Mouse (Mus musculus): ENCODE measurements around the gene Mog. TPM values are rescaled to one million over a fixed set of nuclear protein-coding genes. Genes with fewer than 3 reads are reported as not detected.

Mog gene
- polyA plus RNA-seq, 1 experiment from 2014 or later, result not detected

DNA sequence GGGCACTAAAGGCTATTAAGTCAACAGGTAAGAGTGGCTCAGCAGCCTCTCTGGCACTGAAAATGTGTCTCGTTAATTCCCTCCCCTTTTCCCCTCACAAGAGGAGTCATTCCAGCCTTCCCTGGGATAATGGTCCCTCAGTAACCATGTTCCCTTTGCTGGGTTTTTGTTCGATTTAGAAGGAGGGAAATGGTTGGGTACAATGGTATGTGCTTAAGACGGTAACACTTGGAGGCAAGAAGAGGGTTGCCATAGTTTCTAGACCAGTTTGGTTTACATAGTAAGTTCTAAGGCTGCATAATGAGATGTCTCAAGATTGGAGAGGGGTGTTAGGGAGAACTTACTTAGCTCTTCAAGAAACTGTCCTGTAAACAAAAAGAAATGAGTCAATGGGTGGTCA lies 11.5 kb downstream of the Mog start:
- Histone ChIP-seq H3K9me3 (replicated peaks) (no peaks in the 10 kb centered on the region), H3K9ac (no peak overlapping the region), H3K4me3 (replicated peaks) (no peak overlapping the region), H3K36me3 (peaks cover 30% of the 10 kb centered on the region), H3K27ac (replicated peaks) (no peak overlapping the region), H3K4me2 (replicated peaks) (no peak overlapping the region), H3K4me1 (no peaks in the 10 kb centered on the region), H3K27me3 (no peaks in the 10 kb centered on the region)
- 84% methylated on average over 3 of the region's 3 CpGs for WGBS
- no peak for ATAC-seq (ENCODE audit: insufficient number of reproducible peaks, low FRiP score, low TSS enrichment, low read depth)

DNA sequence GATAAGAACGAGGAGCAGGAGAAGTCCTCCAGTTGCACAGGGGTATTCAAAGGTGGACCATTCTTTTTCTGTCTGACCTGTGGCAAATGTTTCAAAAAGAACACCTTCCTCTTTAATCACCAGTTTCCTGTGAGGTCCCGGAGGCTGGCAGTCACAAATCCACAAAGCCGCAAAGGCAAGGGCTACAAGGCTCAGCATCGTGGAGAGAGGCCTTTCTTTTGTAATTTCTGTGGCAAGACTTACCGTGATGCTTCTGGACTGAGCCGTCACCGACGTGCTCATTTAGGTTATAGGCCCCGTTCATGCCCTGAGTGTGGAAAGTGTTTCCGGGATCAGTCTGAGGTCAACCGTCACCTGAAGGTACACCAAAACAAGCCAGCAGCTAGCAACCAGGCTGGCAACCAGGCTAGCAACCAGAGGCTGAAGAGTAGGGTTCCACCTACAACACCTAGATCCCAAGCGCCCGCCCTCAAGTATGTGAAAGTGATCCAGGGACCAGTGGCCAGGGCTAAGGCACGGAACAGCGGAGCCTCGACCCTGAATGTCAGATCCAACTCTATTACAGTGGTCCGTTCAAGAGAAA lies 13.6 kb downstream of the Mog start:
- Histone ChIP-seq H3K4me1 (no peaks in the 10 kb centered on the region), H3K27ac (replicated peaks) (no peak overlapping the region), H3K4me3 (replicated peaks) (no peak overlapping the region), H3K4me2 (replicated peaks) (no peak overlapping the region), H3K9ac (no peak overlapping the region), H3K27me3 (no peaks in the 10 kb centered on the region), H3K9me3 (replicated peaks) (no peaks in the 10 kb centered on the region), H3K36me3 (peaks cover 37% of the 10 kb centered on the region)
- 93% methylated on average over 17 of the region's 17 CpGs for WGBS
- no peak for ATAC-seq (ENCODE audit: insufficient number of reproducible peaks, low FRiP score, low TSS enrichment, low read depth)

DNA sequence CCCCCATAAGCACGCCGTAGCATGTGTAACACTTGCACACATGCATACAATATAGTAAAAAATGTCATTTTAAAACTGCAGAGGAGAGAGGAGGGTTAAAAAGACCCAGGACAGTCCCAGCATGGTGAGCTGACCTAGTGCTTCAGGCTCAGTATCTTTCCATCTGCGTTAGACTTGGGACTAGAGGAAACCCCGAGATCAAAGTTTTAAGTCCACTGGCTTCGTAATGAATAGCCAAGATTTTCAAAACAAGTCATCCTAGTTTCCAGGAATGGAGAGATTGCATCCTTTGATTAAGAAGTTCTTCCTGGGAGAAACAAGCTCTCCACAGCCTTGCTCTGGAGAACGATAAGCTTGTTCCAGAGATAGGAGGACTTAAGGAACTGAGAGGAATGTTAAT lies 15.0 kb downstream of the Mog start:
- Histone ChIP-seq H3K27ac (replicated peaks) (no peak overlapping the region), H3K27me3 (no peaks in the 10 kb centered on the region), H3K9ac (no peak overlapping the region), H3K4me1 (peaks cover 2% of the 10 kb centered on the region), H3K4me3 (replicated peaks) (no peak overlapping the region), H3K4me2 (replicated peaks) (no peak overlapping the region), H3K9me3 (replicated peaks) (no peaks in the 10 kb centered on the region), H3K36me3 (peaks cover 37% of the 10 kb centered on the region)
- no peak for ATAC-seq (ENCODE audit: insufficient number of reproducible peaks, low FRiP score, low TSS enrichment, low read depth)
- 86% methylated on average over 6 of the region's 6 CpGs for WGBS

DNA sequence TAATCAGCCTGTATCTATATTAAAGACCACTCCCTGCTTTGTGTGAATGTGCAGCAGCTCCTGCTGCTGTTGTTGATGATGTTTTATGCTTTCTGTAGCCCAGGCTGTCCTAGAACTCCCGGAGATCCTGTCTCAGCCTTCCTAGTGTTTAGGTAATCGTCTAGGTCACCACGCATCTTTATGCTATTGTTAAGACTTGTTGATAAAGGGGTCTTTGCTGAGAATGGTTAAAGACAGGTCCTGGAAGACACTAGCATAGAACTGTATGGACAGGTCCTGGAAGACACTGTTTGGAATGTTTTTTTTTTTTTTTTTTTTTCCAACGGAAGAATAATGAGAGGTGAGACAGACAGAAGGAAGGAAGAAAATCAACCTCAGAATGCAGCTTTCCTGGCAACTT lies 19.8 kb downstream of the Mog start:
- no peak for ATAC-seq (ENCODE audit: insufficient number of reproducible peaks, low FRiP score, low TSS enrichment, low read depth)
- no peak overlapping the region for H3K27ac ChIP-seq (replicated peaks)
- H3K4me3 ChIP-seq (replicated peaks), result peak overlapping the region; percentile 70
- H3K4me1 ChIP-seq, result peaks cover 7% of the 10 kb centered on the region
- no peaks in the 10 kb centered on the region for H3K27me3 ChIP-seq
- H3K36me3 ChIP-seq, result peaks cover 14% of the 10 kb centered on the region; the same call in 1 of the 2 replicates
- H3K9me3 ChIP-seq (replicated peaks), result no peaks in the 10 kb centered on the region
- peak overlapping the region; percentile 83 for H3K4me2 ChIP-seq (replicated peaks)
- 0 out of 2 replicates have a peak overlapping the region, but pooled peaks have one; percentile 86 for H3K9ac ChIP-seq
- WGBS, result 40% methylated on average over 4 of the region's 4 CpGs

DNA sequence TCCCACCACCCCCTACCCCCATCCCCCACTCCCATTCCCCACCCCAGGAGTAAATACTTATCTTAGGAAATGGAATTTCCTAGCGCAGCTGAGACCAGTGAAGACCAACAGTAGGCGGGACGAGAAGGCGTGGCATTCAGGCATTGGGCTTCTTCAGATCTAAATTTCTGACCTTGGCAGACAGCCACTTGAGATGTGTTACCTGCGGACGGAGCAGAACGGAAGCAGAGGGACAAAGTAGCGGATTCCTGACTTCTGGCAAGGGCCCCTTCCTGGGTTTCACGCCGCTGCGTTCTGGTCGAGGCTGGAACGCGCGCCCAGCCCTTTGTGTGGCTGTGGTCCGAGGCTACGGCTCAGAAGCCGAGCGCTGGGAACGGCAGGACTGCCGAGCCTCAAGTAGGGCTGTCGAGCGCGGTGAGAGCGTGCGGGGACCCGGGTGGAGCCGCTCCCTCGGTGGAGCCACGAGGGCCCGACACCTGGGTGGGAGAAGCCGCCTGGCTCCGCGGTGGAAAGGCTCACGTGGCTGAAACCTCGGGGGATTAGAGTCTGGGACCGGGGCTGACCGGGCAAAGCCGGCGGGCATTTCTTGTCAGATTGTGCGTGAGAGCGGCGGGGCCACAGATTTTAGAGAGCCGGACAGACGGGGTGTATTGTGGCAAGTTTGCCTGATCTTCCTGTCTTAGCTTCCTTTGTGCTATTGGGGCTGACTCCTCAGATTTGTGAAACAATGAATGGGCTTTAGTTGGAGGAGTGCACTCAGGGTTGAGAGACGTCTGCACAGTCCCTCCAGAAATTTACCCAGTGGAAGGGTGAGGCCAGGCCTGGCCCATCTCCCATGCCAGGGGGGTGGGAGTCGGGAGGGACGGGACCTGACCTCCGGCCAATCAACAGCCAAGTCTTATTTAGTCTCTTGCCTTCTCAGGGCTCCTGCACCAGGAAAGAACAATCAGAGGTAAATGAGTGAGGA lies 20.6 kb downstream of the Mog start:
- WGBS, result under 1% methylated on average over 49 of the region's 49 CpGs
- Histone ChIP-seq H3K9me3 (replicated peaks) (no peaks in the 10 kb centered on the region), H3K27me3 (no peaks in the 10 kb centered on the region), H3K36me3 (peaks cover 7% of the 10 kb centered on the region; the same call in 1 of the 2 replicates), H3K4me1 (peaks cover 7% of the 10 kb centered on the region), H3K4me2 (replicated peaks) (peak overlapping the region; percentile 83), H3K27ac (replicated peaks) (peak overlapping the region; percentile 91), H3K4me3 (replicated peaks) (peak overlapping the region; percentile 70), H3K9ac (peak overlapping the region; percentile 86)
- ATAC-seq (ENCODE audit: insufficient number of reproducible peaks, low FRiP score, low TSS enrichment, low read depth), result peak; percentile 85

GRCm38 (mm10) chr17:37000863-37001262 lies 22.3 kb downstream of the Mog start, which contains the start of gene Zfp57:
Gene Zfp57 (plus strand): TSS chr17:37001163.
- peak within 1 kb of the TSS; percentile 70 for H3K4me3 ChIP-seq (replicated peaks)
- no peaks in the 10 kb centered on the region for H3K9me3 ChIP-seq (replicated peaks)
- no peak within 1 kb of the TSS for H3K9ac ChIP-seq
- peaks cover 7% of the 10 kb centered on the region for H3K4me1 ChIP-seq
- 94% methylated on average over 7 of the region's 7 CpGs for WGBS
- 0 out of 2 replicates have a peak, but pooled peaks cover 2% of the 10 kb centered on the region for H3K36me3 ChIP-seq
- 0 out of 2 replicates have a peak within 1 kb of the TSS, but pooled peaks have one; percentile 91 for H3K27ac ChIP-seq (replicated peaks)
- no peaks in the 10 kb centered on the region for H3K27me3 ChIP-seq
- peak within 1 kb of the TSS; percentile 83 for H3K4me2 ChIP-seq (replicated peaks)
- ATAC-seq (ENCODE audit: insufficient number of reproducible peaks, low FRiP score, low TSS enrichment, low read depth), result no peak

DNA sequence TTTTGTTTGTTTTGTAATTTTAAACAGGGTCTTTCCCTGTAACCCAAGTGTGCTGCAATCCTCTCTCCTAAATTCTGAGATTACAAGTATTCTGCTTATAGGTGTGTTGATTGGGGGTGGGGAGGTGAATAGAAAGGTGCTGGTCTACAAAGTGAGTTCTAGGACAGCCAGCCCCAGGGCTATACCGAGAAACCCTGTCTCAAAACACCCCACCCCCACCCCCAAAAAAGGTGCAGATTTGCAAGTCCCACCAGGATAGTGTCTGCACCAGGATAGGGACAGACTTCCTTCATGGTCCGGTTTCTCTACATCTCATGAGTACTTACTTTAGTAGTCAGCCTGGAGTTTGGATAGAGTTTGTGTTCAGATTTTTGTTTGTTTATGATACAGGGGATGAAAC lies 24.7 kb downstream of the Mog start:
- Histone ChIP-seq H3K4me1 (peaks cover 7% of the 10 kb centered on the region), H3K27me3 (no peaks in the 10 kb centered on the region), H3K4me3 (replicated peaks) (no peak overlapping the region), H3K27ac (replicated peaks) (no peak overlapping the region), H3K36me3 (no peaks in the 10 kb centered on the region), H3K9me3 (replicated peaks) (no peaks in the 10 kb centered on the region), H3K4me2 (replicated peaks) (no peak overlapping the region), H3K9ac (no peak overlapping the region)
- ATAC-seq (ENCODE audit: insufficient number of reproducible peaks, low FRiP score, low TSS enrichment, low read depth), result no peak
- WGBS, result 62% methylated on average over 2 of the region's 2 CpGs

- ATAC-seq (ENCODE audit: insufficient number of reproducible peaks, low FRiP score, low TSS enrichment, low read depth), result no peak
- Histone ChIP-seq H3K27me3 (no peaks in the 10 kb centered on the region), H3K9me3 (replicated peaks) (no peaks in the 10 kb centered on the region), H3K36me3 (no peaks in the 10 kb centered on the region), H3K9ac (no peak overlapping the region), H3K27ac (replicated peaks) (no peak overlapping the region), H3K4me1 (no peaks in the 10 kb centered on the region), H3K4me2 (replicated peaks) (no peak overlapping the region), H3K4me3 (replicated peaks) (no peak overlapping the region)
- 25% methylated on average over 7 of the region's 7 CpGs for WGBS
Observed at GRCm38 (mm10) chr17:36997033-36997735, 26.0 kb downstream of the Mog start.

GRCm38 (mm10) chr17:36995448-36995847 lies 27.8 kb downstream of the Mog start:
- no peaks in the 10 kb centered on the region for H3K9me3 ChIP-seq (replicated peaks)
- no peaks in the 10 kb centered on the region; the same call in 1 of the 2 replicates for H3K27me3 ChIP-seq
- WGBS, result 55% methylated on average over 3 of the region's 3 CpGs
- no peaks in the 10 kb centered on the region for H3K36me3 ChIP-seq
- no peak overlapping the region for H3K9ac ChIP-seq
- no peaks in the 10 kb centered on the region for H3K4me1 ChIP-seq
- no peak overlapping the region for H3K4me2 ChIP-seq (replicated peaks)
- no peak overlapping the region for H3K4me3 ChIP-seq (replicated peaks)
- no peak for ATAC-seq (ENCODE audit: insufficient number of reproducible peaks, low FRiP score, low TSS enrichment, low read depth)
- H3K27ac ChIP-seq (replicated peaks), result no peak overlapping the region

DNA sequence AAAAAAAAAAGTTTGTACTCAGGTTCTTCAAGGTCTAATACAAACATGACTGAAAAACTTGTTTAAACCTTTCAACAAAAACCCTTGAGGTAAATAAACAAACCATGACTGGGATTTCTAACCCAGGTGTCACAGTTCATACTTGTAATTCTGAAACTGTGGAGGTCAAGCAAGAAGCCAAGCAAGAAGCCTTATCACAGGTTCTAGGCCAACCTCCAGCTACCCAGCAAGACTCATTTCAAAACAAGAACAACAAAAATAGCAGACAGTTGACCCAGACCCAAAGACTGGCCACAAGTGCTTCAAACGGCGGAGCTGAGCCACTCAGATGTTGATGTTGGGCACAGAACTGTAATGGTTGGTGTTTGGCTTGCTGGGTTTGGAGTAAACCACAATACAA lies 28.7 kb downstream of the Mog start:
- no peak overlapping the region for H3K9ac ChIP-seq
- no peak overlapping the region for H3K4me3 ChIP-seq (replicated peaks)
- no peak overlapping the region for H3K27ac ChIP-seq (replicated peaks)
- WGBS, result 85% methylated on average over 2 of the region's 2 CpGs
- no peak for ATAC-seq (ENCODE audit: insufficient number of reproducible peaks, low FRiP score, low TSS enrichment, low read depth)
- no peak overlapping the region for H3K4me2 ChIP-seq (replicated peaks)
- no peaks in the 10 kb centered on the region for H3K4me1 ChIP-seq
- H3K36me3 ChIP-seq, result no peaks in the 10 kb centered on the region
- H3K27me3 ChIP-seq, result peaks cover 2% of the 10 kb centered on the region
- no peaks in the 10 kb centered on the region for H3K9me3 ChIP-seq (replicated peaks)

DNA sequence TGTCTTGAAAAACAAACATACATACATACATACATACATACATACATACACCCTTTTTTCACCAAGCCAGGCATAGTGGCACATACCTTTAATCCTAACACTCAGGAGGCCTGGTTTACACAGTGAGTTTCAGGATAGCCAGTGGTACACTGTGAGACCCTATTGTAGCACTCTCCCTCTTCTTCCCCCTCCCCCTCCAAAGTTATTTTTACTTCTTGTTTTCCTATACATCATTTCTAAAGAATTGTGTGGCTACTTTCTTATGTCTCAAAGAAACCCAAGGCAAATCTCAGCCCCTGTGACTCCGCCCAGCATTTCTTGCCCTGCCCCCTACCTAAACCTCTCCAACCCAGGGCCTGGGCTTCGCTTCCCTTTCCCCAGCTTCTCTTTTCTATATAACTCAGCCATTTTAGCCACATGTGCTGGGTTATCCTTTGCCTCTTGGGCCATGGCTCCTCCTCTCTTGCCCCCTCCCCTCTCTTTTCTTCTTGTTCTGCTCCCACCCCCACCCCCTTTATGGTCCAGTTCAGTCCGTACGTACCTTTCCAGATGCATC lies 29.4 kb downstream of the Mog start:
- 82% methylated on average over 4 of the region's 4 CpGs for WGBS
- ATAC-seq (ENCODE audit: insufficient number of reproducible peaks, low FRiP score, low TSS enrichment, low read depth), result no peak

More for the DNA sequence above, 29.4 kb downstream of the Mog start:
- H3K27me3 ChIP-seq, result peaks cover 9% of the 10 kb centered on the region
- H3K27ac ChIP-seq (replicated peaks), result no peak overlapping the region
- no peak overlapping the region for H3K9ac ChIP-seq
- H3K36me3 ChIP-seq, result no peaks in the 10 kb centered on the region
- no peaks in the 10 kb centered on the region for H3K9me3 ChIP-seq (replicated peaks)
- H3K4me3 ChIP-seq (replicated peaks), result no peak overlapping the region
- H3K4me1 ChIP-seq, result no peaks in the 10 kb centered on the region
- no peak overlapping the region for H3K4me2 ChIP-seq (replicated peaks)
